Mouse (Mus musculus): ENCODE measurements around the gene Smarcd1.
A peak's percentile ranks its signal among the peaks of the same experiment; 100 is the strongest.

Gene Smarcd1

DNA sequence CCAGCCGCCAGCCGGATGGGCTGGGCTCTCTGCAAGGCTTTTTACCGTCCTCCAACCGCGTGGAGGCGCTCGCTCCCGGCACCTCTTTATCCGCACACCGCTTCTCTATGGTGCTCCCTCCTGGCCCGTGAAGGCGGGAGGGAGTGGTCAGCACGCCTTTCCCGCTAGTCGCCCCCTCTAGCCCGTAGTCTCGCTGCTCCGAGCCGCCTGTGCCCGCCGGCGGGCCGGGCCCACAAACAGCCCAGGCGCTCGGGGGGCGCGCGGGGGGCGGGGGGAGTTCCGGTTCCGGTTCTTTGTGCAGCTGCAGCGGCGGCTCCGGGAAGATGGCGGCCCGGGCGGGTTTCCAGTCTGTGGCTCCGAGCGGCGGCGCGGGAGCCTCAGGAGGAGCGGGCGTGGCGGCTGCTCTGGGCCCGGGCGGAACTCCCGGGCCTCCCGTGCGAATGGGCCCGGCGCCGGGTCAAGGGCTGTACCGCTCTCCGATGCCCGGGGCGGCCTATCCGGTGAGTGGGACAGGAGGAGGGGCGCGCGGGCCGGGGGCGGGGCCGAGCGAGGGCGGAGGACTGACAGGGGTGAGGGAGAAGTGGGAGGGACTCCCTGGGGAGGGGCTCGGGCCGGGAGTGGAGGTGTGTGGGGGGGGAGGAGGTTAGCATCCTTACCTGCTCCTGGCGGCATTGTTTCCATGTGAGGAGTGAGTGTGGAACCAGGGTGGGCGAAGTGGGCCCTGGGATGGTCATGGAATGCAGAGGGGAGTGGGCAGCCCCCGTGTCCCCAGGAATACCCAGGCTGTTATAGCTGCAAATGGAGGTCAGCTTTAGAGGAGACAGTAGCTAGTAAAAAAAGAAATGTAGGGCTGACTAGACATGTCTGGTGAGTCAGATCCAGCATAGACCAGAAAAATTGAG, at the start of gene Smarcd1:
TSS of gene Smarcd1 (plus strand) at position 131 of the 902 bp plus-strand sequence.
- peak; percentile 85 for DNase-seq (ENCODE audit: low read depth)

DNA sequence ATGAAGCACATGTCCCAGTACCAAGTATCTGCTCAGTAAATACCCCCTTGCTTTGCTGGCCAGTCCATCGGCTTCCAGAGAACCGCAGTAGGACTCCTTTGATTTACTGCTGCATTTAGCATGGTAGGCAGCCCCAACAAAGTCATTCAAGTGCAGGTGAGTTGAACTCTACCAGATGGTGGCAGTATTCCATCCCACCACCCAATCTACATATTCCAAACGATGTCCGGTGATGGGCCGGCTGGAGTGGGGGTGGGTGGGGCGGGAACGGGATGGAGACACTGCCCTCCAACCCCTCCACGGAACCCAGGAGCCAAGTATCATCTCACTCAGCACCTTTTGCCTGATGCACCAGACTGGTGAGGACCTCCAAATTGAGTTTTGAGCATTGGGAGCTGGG, 48.6 kb upstream of the Smarcd1 start:
- DNase-seq (ENCODE audit: low read depth) = no peak

DNA sequence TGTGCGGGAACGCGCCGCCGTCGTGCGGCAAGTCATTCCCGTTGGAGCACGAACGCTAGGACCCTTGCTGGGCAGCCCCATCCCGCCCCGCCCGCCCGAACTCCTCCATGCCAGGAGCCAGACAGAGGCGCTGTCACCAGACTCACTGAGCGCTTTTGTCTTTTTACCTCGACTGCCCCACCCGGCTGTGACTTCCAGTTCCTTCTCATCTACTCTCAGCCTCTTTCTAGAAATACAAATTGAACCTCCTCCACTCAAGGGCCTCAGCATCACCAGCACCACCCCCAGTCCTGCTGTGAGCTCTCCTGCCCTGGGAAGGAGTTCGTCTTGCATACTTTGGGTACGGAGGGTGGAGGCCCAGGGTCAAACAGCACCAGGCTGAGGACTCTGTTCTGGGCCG, 48.1 kb upstream of the Smarcd1 start:
- no peak for DNase-seq (ENCODE audit: low read depth)

DNA sequence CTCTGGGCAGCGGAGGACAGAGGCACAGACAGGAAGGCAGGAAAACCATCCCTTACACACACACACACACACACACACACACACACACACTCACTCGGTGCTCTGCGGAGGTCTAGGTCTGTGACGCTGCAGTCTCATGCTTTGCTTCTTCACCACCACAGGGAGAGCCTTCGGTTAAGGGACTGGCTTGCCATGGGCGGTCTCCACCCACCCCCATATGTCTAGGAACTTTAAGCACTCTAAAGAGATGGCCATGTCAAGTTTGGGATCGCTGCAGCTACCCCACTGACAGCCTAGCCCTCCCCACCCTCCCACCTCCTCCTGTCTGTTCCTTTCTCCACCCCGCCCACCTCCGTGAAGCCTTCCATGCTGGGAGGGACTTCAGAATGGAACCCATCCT, 46.0 kb upstream of the Smarcd1 start:
- no peak for DNase-seq (ENCODE audit: low read depth)

DNA sequence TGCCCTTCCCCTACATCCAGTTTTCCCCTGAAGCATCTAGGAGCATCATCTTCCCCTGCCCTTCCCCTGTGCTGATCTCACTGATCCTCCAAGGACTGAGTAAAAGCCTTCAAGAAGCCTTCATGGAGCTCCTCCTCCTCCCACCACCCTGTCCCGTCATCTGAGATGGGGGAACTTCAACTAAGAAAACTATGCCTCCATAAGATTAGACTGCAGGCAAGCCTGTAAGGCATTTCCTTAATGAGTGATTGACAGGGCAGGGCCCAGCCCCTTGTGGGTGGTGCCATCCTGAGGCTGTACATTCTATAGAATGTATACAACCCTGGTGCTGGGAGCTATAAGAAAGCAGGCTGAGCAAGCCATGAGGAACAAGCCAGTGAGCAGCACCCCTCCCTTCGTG, 43.5 kb upstream of the Smarcd1 start:
- no peak for DNase-seq (ENCODE audit: low read depth)

DNA sequence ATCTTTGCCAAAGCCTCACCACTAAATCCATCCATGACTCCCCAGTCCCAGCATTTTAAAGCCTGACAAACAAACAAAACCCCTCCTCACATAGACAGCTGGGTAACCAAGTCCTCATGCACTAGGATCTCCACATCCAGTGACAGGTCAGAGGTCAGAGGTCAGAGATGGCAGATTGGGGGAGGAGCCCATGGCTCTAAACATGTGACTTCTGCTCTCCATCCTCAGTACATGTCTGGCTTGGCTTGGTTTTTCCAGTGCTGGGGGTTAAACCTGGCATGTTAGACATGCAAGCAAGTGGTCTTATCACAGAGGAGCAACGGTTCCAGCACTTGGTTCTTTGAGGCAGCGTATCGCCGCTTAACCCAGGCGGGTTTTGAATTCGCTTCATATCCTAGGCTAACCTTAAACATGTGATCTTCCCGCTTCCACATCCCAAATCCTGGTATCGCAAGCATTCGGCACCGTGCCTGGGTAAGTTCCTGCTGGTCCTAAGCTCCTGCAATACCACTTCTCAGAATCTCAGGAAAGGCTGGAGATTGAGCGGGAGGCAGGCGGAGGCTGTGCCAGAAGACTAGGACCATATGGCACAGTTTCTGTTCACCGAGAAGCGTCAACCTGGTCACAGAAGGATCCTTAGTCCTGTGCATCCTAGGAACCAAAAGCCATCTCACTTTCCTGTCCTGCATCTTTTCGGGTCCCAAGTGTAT, 40.7 kb upstream of the Smarcd1 start:
- no peak for DNase-seq (ENCODE audit: low read depth)

DNA sequence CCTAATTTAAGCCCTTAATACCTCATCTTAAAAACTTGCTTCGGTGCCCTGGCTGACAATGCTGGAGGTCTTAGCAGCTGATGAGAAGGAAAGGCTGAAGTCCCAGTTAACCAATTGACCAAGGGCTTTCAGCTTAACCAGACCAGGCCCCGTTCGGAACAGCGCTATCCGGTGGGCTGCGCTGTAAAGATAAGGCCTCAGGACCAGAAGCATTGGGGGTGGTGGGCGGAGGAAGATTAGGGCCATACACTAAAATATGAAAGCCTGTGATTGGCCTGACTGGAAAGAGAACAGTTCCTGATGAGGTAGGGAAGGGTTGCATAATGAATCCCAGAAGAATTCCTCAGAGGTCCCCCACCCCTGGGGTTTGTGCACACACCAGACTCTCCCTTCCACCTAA, 39.6 kb upstream of the Smarcd1 start:
- DNase-seq (ENCODE audit: low read depth) = no peak

DNA sequence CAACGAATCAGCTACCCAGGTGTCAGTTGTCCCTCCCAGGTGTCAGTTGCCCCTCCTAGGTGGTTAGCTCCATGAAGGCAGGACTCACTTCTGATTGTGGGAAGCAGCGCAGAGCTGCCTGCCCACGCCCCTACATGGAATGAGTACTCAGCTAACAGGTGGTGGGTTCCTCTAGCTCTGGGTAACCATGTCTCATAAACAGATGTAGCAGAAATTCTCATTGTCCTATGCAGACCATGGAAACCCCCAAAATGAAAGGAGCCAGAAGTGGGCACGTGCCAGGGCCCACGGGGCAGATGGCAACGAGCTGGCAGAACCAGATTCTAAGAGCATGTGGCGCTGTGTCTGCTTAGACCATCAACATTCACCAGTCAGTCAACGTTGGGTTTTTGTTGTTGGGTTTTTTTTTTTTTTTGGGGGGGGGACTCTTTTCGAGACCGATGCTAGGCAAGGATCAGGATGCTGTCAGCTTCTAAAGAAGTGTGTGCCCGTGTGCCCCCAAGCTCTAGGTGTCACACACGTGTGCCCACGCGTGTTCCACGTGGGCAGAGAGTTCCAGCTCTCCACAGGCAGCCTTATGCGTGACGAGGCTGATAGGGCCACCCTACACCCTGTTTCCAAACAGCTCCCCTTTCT, 37.8 kb upstream of the Smarcd1 start:
- DNase-seq (ENCODE audit: low read depth) = no peak

DNA sequence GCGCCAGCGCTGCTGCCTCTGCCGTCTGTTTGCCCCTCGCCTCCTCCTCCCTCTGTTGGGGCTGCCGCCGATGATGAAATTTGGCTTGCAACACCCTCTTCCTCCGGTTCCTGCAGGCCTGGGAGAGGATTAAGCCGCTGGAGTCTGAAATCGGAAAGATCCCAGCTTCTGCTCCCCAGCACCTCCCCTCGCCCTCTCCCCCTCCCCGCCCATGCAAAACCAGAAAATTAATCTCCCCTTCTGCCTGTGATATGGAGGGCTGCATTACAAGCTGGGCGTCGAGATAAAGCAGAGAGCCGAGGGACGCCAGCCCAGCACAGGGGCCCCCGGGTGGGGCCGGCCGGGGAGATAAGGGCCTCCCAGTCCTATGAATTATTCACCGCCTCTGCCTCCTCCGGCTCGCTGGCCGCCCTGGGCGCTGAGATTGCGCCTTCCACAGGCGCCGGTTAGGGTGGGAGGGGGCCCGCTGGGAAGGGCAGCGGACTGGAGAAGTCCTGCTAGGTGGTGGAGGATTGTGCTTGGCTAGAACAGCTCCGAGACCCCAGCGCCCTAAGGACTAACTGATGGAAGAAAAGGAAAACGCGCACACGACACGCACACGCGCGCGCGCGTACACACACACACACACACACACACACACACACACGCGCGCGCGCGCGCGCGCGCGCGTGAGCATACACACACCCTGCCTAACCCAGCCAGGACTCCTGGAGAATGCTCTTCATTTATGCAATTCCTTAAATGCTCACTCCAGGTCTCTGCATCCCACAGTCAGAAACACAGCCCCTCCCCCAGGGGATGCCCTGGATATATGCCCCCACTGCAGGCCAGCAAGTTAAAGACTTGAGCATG, 37.1 kb upstream of the Smarcd1 start:
- DNase-seq (ENCODE audit: low read depth) = peak; percentile 68

DNA sequence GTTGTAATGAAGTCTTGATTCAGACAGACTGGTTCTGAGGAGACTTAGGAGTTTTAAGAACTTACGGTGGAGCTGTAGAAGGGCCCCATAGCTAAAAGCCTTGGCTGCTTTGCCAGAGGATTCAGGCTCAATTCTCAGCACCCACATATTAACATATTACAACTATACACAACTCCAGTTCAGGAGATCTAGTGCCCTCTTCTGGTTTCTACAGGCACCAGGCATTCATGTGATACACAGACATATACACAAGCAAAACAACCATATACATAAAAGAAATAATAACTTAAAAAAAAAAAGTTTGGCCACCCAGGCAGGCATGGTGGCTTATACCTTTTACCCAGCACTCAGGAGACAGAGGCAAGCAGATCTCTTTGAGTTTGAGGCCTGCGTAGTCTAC, 34.4 kb upstream of the Smarcd1 start:
- no peak for DNase-seq (ENCODE audit: low read depth)

DNA sequence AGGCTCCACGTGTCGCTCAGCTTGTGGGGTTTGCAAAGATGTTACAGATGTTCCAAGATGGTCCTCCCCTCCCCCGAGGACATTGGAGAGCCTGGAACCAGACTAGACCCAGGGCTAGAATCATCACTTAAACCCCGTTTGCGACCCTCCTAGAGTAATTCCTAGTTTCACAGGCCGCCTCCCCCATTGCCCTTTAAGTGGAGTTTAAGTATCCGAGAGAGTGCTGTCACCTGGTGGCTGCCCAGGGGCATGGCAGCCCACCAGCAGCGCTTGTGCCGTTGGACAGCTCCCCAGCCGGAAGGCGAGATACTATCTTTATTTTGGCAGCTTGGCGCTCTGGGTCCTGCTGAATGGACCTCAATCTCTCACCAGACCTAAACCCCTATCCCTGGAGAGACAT, 33.0 kb upstream of the Smarcd1 start:
- DNase-seq (ENCODE audit: low read depth) = no peak

DNA sequence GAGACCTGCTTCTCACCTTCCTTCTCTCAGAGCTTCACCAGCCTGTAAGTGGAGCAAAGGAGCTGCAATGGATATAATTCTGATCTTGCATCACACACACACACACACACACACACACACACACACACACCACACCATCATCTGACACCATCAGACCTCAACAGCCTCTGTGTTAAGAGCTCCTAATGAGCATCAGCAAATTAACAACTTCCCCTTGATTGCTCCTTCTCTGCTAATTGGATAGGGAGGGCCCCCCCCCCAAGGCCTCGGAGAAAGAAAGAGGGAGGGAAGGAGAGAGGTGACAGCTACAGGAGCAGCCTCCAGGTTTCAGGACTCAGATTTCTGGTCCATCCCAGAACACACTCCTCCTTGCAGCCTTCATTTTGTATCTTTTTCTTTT, 32.5 kb upstream of the Smarcd1 start:
- no peak for DNase-seq (ENCODE audit: low read depth)

DNA sequence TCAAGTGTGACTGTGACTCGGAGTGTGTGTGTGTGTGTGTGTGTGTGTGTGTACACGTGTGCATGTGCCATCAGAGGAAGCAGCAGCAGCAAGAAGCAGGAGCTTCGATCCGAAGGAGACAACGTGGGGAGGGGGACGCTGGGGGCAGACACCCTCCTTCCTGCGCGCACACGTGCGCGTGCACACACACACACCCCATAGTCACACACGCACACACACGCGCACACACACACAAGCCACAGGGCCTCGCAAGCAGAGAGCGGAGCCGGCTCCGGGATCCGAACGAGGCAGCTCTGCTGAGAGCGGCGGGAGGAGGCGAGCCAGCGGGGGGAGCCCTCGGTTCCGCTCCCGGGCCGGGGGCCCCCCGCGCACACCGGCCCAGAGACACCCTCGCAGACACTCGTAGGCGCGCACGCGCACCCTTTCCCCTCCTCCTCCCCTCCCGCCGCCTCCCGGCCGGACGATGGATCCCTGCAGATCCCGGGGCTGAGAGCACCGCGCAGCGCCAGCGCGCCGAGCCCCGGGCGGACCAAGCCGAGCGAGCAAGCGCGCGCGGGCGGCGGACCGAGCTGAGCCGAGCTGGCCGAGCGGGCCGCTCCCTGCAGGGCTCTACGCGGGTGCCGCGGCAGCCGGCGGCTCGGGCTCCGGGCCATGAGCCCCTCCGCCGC, 31.6 kb upstream of the Smarcd1 start, which contains the start of gene Asic1:
TSS of gene Asic1 (plus strand) at position 215 of the 668 bp plus-strand sequence.
- DNase-seq (ENCODE audit: low read depth) = no peak

DNA sequence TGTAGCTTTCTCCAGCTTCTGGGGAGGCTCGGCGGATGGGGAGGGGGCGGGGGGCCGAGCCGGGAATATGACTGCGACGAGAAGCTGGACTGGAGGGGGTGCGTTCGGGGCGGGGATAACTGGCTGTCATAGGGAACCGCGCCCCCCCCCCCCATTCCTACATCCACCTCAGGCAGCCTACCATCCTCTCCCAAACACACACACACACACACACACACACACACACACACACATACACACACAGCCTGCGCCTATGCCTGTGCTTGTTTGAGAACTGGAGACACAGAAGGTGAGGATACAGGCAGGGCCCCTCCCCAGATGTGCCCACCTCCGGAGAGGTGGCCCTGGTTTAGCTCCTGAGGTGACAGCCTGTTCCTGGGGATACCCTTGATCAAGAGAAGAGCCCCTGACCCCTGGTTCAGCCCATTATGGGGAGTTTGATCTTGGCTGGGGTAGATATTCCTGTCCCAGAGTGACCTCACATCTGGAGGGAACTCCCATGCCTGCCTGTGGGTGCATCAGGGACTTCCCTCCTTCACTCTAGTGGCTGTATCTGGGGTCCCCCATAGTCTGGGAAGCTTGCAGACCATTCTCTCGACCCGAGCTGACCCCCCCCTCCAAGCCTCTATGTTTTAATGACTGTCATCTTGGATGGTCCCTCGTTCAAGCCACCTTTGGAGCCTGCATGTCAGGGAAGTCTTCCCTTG, 30.8 kb upstream of the Smarcd1 start:
- DNase-seq (ENCODE audit: low read depth) = no peak

DNA sequence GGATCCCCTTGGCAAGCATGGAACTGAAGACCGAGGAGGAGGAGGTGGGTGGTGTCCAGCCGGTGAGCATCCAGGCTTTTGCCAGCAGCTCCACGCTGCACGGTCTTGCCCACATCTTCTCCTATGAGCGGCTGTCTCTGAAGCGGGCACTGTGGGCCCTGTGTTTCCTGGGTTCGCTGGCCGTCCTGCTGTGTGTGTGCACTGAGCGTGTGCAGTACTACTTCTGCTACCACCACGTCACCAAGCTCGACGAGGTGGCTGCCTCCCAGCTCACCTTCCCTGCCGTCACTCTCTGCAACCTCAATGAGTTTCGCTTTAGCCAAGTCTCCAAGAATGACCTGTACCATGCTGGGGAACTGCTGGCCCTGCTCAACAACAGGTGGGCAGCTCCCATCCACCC, 30.1 kb upstream of the Smarcd1 start:
- DNase-seq (ENCODE audit: low read depth) = no peak

DNA sequence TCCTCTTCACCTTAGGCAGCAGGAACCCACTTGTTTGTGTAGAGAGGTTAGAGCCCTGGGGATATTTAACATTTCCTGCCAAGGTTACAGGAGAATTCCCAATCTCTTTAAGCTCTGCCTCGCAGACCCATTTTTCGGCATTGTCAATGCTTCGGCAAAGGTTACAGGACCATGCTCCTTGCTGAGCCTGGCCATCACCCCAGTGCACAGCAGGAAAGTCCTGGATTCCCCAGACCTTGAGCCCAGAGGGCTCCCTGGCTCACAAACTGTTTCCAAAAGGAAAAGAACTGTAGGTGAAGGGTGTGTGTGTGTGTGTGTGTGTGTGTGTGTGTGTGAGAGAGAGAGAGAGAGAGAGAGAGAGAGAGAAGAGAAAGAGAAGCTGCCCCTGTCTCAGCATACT, 27.1 kb upstream of the Smarcd1 start:
- no peak for DNase-seq (ENCODE audit: low read depth)

DNA sequence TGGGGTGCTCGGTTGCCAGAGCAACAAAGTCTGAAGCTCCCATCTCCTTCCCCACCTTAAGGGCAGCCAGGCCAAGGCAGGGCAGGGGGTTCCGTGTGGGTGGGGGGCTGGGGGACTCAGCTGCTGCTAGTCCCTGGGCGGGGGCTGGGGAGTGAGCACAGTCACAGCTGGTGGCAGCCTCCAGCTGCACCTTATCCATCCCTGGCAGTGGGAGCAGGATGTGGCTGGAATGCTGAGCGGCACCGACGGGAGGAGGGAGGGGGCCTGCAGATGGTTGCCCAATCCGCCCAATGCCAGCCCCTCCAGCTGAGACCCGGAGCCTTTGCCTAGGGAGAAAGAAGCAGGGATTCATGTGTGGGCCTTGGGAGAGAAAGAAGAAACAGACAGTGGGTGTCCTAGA, 24.8 kb upstream of the Smarcd1 start:
- DNase-seq (ENCODE audit: low read depth) = no peak

DNA sequence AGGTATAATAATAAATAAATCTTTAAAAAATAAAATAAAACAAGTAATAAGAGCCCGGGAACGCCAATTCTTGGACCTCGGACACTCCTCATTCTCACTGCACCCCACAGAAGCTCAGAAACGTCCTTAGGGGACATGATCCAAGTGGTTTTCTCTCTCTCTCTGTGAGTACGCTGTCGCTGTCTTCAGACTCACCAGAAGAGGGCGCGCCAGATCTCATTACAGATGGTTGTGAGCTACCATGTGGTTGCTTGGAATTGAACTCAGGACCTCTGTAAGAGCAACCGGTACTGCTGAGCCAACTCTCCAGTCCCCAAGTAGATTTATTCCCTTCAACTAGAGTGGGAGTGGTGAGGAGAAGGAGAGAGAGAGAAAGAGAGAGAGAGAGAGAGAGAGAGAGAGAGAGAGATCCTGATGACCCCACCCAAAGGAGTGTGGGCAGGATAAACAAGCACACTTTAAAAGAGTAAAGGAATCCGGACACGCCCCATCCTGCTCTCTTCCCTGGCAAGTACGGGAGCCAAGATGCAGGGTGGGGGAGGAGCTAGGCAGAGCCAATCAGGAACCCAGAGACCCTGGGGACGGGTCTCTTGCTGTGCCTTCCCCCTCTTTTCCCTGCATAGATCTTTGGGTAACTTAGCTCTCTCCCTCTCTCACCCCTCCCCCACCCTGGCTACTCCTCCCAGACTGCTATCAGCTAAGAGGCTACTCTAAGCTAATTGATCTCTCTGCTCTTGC, 23.7 kb upstream of the Smarcd1 start:
- DNase-seq (ENCODE audit: low read depth) = no peak

DNA sequence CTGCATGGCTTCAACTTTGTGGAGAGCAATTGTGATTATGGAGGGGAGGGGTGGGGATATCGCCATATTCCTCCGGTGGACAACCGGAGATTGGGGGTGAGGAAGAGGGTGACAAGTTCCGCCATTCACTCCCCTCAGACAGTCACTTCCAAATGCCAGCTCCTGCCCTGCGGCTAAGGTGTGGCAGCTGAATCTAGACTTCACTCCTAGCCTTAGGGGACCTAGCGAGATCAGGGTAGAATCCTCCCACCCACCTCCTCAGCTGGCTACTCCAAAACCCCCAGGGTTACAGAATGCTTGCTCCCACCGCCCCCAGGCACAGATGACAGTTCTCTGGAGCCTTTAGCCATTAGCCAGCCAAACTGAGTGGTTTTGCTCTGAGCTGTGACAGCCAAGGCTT, 22.9 kb upstream of the Smarcd1 start:
- no peak for DNase-seq (ENCODE audit: low read depth)

DNA sequence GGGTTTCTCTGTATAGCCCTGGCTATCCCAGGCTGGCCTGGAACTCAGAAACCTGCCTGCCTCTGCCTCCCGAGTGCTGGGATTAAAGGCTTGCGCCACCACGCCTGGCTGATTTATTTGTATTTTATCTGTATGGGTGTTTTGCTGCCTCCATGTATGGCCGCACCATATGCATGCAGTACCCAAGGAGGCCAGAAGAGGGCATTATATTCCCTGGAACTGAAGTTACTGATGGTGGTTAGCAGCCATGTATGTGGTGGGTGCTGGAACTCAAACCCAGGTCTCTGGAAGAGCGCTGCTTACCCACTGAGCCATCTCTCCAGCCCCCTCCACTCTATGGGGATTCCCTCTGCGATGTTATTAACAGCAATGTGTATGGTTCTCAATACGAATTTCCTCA, 19.0 kb upstream of the Smarcd1 start:
- DNase-seq (ENCODE audit: low read depth) = no peak

All from c-Kit-positive CD71-negative TER-119-negative erythroid progenitor cells, embryonic 14.5 days (primary cell).